Mouse (Mus musculus) neural tube, embryonic 14.5 days (tissue): ENCODE measurements around the gene Ttc21a. TPM values are rescaled to one million over a fixed set of nuclear protein-coding genes. Genes with fewer than 3 reads are reported as not detected.
A peak's percentile ranks its signal among the peaks of the same experiment; 100 is the strongest.

Source experiments
- ATAC-seq: fragments of 200-750 bp; cut with Nextera tagmentation; 2 replicates; pipeline ENCODE4 v1.8.0; 2017; ENCODE audit warnings: low read depth, mild to moderate bottlenecking, moderate TSS enrichment, moderate library complexity
- H3K27ac ChIP-seq: fragments of 300-500 bp; sonication (generic); 2 replicates; pipeline ENCODE4 v1.5.1; 2014; ENCODE audit warnings: low read depth, mild to moderate bottlenecking, control low read depth, low read length, moderate library complexity, mixed read lengths
- H3K27me3 ChIP-seq: fragments of 300-500 bp; sonication (generic); 2 replicates; pipeline ENCODE4 v1.6.1; 2014; ENCODE audit warnings: low read length; ENCODE audit not compliant: control insufficient read depth, insufficient read depth
- H3K36me3 ChIP-seq: fragments of 300-500 bp; sonication (generic); 2 replicates; pipeline ENCODE4 v1.6.1; 2014; ENCODE audit warnings: low read length, mixed read lengths; ENCODE audit not compliant: control insufficient read depth, insufficient read depth
- H3K4me1 ChIP-seq: fragments of 300-500 bp; sonication (generic); 2 replicates; pipeline ENCODE4 v1.6.1; 2014; ENCODE audit warnings: low read length; ENCODE audit not compliant: control insufficient read depth, insufficient read depth
- H3K4me2 ChIP-seq: fragments of 300-500 bp; sonication (generic); 2 replicates; pipeline ENCODE4 v1.6.1; 2014; ENCODE audit warnings: mild to moderate bottlenecking, low read depth, low read length, control low read depth
- H3K4me3 ChIP-seq: fragments of 300-500 bp; sonication (generic); 2 replicates; pipeline ENCODE4 v1.5.1; 2014; ENCODE audit warnings: low read depth, low read length, control low read depth, mixed read lengths
- H3K9ac ChIP-seq: fragments of 300-500 bp; sonication (generic); replicated peaks from 2 replicates; pipeline ENCODE4 v1.6.1; 2014; ENCODE audit warnings: low read depth, mild to moderate bottlenecking, control low read depth, low read length, mixed read lengths
- H3K9me3 ChIP-seq: fragments of 300-500 bp; sonication (generic); 2 replicates; pipeline ENCODE4 v1.6.1; 2016; ENCODE audit warnings: low read length; ENCODE audit not compliant: control insufficient read depth
- WGBS: fragments of 180-500 bp; shearing (Covaris S2); extraction: QIAGEN DNeasy Blood & Tissue Kit; methylation state at CpG from one replicate; pipeline ENCODE4 v1.1.7; 2014; 5-methylcytosine and 5-hydroxymethylcytosine counted together
- polyA plus RNA-seq: library from polyadenylated mRNA; unstranded; fragments of >200 nt; fragmentation: Nextera tagmentation; extraction: Ambion mirVana; gene quantifications from 2 replicates; pipeline ENCODE4 v1.2.1, GENCODE M21; 2014

Gene Ttc21a
- polyA plus RNA-seq, 1 experiment from 2014 or later: 0.74 TPM

GRCm38 (mm10) chr9:119976704-119977556 lies 39.5 kb downstream of the Ttc21a start:
- Histone ChIP-seq H3K9ac (no peak overlapping the region), H3K9me3 (no peaks in the 10 kb centered on the region), H3K27ac (no peak overlapping the region), H3K36me3 (no peaks in the 10 kb centered on the region), H3K4me2 (no peak overlapping the region), H3K27me3 (no peaks in the 10 kb centered on the region), H3K4me1 (peaks cover 14% of the 10 kb centered on the region), H3K4me3 (no peak overlapping the region)
- no peak for ATAC-seq
- 66% methylated on average over 17 of the region's 17 CpGs for WGBS

- 40% methylated on average over 4 of the region's 5 CpGs for WGBS
- Histone ChIP-seq H3K27me3 (no peaks in the 10 kb centered on the region), H3K4me1 (peaks cover 17% of the 10 kb centered on the region), H3K36me3 (no peaks in the 10 kb centered on the region), H3K27ac (no peak overlapping the region), H3K9ac (no peak overlapping the region), H3K9me3 (no peaks in the 10 kb centered on the region), H3K4me3 (no peak overlapping the region), H3K4me2 (no peak overlapping the region)
- no peak for ATAC-seq
These were observed 40.2 kb downstream of the Ttc21a start for GRCm38 (mm10) chr9:119977557-119978060.

- peaks cover 5% of the 10 kb centered on the region for H3K27me3 ChIP-seq
- no peak overlapping the region for H3K9ac ChIP-seq
- H3K4me3 ChIP-seq: no peak overlapping the region
- H3K4me1 ChIP-seq: peaks cover 24% of the 10 kb centered on the region
- no peak for ATAC-seq
- no peak overlapping the region for H3K27ac ChIP-seq
- no peaks in the 10 kb centered on the region for H3K9me3 ChIP-seq
- H3K36me3 ChIP-seq: no peaks in the 10 kb centered on the region
- WGBS: 57% methylated on average over 9 of the region's 9 CpGs
- no peak overlapping the region for H3K4me2 ChIP-seq
These were observed 40.9 kb downstream of the Ttc21a start for GRCm38 (mm10) chr9:119978151-119978810.

GRCm38 (mm10) chr9:119978811-119979441 lies 41.5 kb downstream of the Ttc21a start:
- peaks cover 9% of the 10 kb centered on the region for H3K27me3 ChIP-seq
- H3K4me1 ChIP-seq: peaks cover 24% of the 10 kb centered on the region
- H3K36me3 ChIP-seq: no peaks in the 10 kb centered on the region
- H3K4me2 ChIP-seq: no peak overlapping the region
- H3K9ac ChIP-seq: no peak overlapping the region
- ATAC-seq: no peak
- WGBS: 85% methylated on average over 6 of the region's 6 CpGs
- H3K9me3 ChIP-seq: no peaks in the 10 kb centered on the region
- H3K27ac ChIP-seq: no peak overlapping the region
- H3K4me3 ChIP-seq: no peak overlapping the region

GRCm38 (mm10) chr9:119979749-119980148 lies 42.3 kb downstream of the Ttc21a start:
- H3K27me3 ChIP-seq: peaks cover 9% of the 10 kb centered on the region
- peaks cover 24% of the 10 kb centered on the region for H3K4me1 ChIP-seq
- no peak overlapping the region for H3K4me3 ChIP-seq
- no peaks in the 10 kb centered on the region for H3K36me3 ChIP-seq
- H3K9ac ChIP-seq: no peak overlapping the region
- H3K9me3 ChIP-seq: no peaks in the 10 kb centered on the region
- 65% methylated on average over 2 of the region's 2 CpGs for WGBS
- no peak for ATAC-seq
- no peak overlapping the region for H3K4me2 ChIP-seq
- H3K27ac ChIP-seq: no peak overlapping the region

- no peak for ATAC-seq
- WGBS: 5% methylated on average over 4 of the region's 4 CpGs
- Histone ChIP-seq H3K4me3 (no peak overlapping the region), H3K9me3 (no peaks in the 10 kb centered on the region), H3K9ac (no peak overlapping the region), H3K27ac (no peak overlapping the region), H3K36me3 (no peaks in the 10 kb centered on the region), H3K27me3 (peaks cover 9% of the 10 kb centered on the region), H3K4me1 (peaks cover 24% of the 10 kb centered on the region), H3K4me2 (no peak overlapping the region; the same call in 1 of the 2 replicates)
These were observed 43.4 kb downstream of the Ttc21a start for GRCm38 (mm10) chr9:119980770-119981182.

- no peak overlapping the region for H3K9ac ChIP-seq
- H3K4me1 ChIP-seq: peaks cover 24% of the 10 kb centered on the region
- WGBS: 5% methylated on average over 16 of the region's 16 CpGs
- H3K9me3 ChIP-seq: no peaks in the 10 kb centered on the region
- H3K4me2 ChIP-seq: peak overlapping the region; percentile 35
- no peaks in the 10 kb centered on the region for H3K36me3 ChIP-seq
- peak overlapping the region; percentile 66; the same call in 1 of the 2 replicates for H3K27ac ChIP-seq
- ATAC-seq: 0 out of 2 replicates have a peak, but pooled peaks have one; percentile 5
- no peak overlapping the region for H3K4me3 ChIP-seq
- H3K27me3 ChIP-seq: peaks cover 9% of the 10 kb centered on the region
These were observed 44.1 kb downstream of the Ttc21a start for GRCm38 (mm10) chr9:119981183-119982179.

GRCm38 (mm10) chr9:119982241-119982811 lies 44.9 kb downstream of the Ttc21a start:
- no peaks in the 10 kb centered on the region for H3K9me3 ChIP-seq
- H3K4me3 ChIP-seq: peak overlapping the region; percentile 50
- no peaks in the 10 kb centered on the region for H3K36me3 ChIP-seq
- peaks cover 9% of the 10 kb centered on the region for H3K27me3 ChIP-seq
- peaks cover 24% of the 10 kb centered on the region for H3K4me1 ChIP-seq
- H3K4me2 ChIP-seq: peak overlapping the region; percentile 89; the same call in 1 of the 2 replicates
- 4% methylated on average over 11 of the region's 11 CpGs for WGBS
- peak; percentile 38; the same call in 1 of the 2 replicates for ATAC-seq
- no peak overlapping the region; the same call in 1 of the 2 replicates for H3K9ac ChIP-seq
- no peak overlapping the region for H3K27ac ChIP-seq
